Mouse (Mus musculus) heart, adult 11 months (tissue): Measurements from ENCODE around the gene Dlx3.

Source experiments
- DNase-seq: peaks from one replicate; pipeline ENCODE4 v3.0.0; 2022

Dlx3 gene

DNA sequence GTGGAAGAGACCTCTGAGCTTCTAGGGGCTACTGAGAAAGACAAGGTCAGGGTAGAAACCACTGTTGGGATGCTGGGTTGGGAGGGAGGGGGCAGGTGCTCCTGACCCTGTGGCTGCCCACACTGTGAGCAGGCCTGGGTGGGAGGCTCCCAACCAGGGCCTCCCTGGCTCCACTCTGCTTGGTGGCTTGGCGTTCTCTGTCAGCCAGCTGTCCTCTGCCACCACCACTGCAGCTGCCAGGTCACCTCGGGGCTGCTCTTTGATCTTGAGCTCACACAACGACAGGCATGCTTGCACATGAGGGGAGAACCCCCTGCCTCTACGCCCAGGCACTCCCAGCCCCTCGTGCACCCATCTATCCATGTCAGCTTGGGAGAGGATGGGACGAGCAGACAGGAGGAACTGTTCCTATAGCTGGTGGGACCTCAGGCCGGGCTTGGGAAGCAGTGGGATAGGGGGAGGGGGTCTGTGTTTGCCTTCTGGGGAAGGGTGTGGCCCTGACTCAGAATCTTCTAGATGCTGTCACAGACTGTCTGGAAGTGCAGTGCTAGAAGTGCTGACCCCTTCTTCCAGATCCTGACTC is 5.5 kb downstream of the Dlx3 start:
- DNase-seq, result no peak

DNA sequence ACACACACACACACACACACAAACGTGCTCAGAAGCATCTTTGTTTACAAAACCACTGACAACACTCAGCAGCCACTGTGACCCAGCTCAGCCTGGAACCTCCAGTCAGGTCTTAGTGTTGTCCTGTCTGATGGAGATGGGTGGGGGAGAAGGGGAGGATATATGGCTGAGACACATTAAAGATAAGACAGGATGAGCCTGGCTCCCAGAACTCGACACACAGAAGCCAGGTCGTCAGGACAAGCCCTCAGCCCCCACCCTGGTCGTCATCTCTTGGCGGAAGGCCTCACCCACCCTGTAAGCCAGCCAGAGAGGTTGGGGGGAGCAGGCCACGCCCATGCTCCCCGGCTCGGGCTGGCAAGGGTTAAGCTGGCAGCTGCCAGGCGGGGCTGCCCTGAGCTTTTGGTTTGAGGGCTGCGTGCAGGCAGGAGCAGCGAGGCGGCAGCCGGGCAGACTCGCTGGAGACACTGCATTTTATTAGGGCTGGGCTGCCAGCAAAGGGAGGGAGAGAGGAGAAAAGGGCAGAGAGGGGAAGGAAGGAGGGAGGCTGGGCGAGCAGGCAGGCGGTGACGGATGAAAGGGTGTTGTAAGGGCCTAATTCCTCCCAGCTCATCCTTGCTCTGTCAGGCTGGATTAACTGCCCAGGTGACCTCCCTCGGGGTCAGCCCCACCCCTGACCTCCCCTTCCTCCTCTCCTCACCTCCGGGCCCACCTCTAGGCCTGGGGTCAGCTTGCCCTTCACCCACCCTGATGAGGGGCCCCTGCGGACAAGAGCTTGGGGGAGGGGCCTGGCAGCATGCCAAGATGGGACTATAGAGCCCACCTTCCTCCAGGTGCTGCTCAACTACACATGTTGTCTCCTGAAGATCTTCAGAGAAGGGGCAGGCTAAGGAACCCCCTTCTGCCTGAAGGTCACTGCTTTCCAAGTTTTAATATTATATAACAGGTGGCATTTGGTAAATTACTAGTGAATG is 6.6 kb downstream of the Dlx3 start:
- DNase-seq, result no peak

DNA sequence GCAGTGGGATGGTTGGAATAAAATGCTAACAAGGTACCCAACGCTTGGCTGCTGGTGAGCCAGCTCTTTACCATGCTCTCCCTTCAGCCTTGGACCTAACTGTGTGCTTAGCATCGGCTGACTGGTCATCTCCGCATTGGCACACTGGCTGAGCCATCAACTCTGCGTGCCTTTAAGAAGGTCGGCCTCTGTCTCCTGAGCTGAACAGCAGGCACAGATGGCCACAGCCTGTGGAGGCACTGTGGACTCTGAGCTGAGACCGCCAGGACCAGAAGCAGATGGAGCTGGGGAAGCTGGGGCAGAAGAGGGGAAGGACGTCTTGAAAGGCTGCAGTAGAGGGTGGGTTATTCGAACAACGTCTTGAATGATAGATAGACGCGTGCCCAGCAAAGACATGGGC is 8.4 kb downstream of the Dlx3 start:
- DNase-seq, result no peak

DNA sequence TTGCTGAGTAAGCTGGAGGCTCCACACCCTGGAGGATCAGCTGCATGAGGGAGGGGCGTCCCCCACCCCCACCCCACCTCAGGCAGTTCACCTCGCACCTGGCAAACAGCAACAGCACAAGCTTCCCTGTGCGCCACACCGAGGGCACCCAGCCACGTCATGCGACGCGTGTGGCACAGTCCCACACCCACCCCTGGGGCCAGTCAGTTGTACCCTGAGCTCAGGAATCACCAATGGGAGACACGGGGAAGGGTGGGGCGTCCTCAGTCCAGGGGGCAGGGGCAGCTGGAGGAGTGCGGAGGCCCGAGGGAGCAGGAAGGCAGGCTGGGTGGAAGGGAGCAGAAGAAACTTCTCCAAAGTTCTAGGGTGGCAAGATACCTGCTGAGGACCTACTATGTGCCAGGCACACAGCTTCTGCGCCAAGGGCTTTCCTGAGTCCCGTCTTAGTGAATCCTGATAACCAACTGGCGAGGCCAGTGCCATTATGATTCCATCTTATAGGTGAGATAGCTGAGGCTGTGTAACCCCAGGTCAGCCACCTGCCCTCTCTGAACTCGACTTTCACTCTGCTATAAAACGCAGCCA is 10.8 kb downstream of the Dlx3 start:
- DNase-seq, result no peak

DNA sequence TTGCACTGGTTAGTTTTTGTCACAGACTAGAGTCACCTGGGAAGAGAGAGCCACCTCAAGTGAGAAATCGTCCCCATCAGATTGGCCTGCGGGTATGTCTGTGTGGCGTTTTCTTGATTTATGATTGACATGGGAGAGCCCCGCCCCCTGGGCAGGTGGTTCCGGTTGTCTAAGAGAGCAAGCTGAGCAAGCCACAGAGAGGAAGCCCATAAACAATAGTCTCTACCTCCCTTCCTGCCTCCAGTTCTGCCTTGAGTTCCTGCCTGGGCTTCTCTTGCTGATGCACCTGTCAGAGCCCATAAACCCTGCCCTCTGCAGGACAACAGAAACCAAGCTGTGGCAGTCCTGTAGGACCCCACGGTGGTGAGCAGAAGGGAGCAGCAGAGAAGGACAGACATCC is 13.4 kb downstream of the Dlx3 start:
- no peak for DNase-seq

DNA sequence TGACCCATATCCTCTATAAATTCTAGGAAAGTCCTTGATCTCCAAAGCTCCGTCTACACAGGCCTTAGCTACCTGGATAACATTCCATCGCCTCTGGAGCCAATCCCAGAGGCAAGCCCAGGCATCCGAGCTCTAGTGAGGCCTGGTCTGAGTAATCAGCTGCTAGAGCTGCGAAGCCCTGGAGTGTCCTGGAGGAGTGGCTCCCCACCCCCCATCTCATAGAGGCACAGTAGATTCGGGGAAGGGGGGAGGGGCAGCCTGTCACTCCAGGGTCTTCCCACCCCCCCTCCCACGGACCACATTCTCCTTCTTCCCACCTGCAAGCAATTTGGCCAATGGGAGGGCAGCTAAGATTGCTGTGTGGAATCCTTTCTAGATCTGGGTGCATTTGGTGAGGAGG is 17.4 kb downstream of the Dlx3 start:
- no peak for DNase-seq

DNA sequence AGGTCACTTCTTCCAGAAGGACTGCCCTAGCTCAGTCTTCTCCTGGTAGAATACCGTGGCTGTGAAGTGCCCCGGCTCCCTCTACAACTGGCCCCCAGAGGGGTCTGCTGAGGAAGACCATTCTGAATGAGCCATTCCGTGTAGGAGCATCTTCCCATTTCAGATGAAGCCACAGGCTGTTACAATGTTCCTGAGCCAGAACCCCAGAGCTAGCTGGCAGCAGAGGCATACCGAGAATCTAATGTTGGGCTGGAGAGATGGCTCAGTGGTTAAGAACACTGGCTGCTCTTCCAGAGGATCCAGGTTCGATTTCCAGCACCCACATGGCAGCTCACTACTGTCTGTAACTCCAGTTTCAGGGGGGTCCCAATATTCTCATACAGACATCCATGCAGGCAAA is 20.0 kb downstream of the Dlx3 start:
- no peak for DNase-seq

DNA sequence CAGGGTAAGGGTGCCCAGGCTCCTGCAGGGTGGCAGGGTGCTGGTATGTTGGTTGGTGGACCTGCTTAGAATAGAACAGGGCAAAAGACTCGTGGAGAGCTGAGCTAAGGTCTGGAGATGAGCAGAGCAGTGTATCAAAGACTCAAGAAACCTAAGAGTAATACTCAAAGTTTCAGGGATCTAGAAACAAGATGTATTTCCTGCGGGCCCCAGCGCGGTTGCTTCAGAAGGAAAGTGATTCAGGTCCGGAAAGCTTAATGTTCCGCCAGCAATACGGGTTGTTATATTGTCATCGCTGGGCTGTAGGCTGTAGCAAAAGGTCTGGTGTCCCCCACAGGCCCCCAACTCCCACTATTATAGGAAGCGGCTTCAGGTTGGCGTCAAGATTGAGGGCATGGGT is 22.3 kb downstream of the Dlx3 start:
- no peak for DNase-seq

DNA sequence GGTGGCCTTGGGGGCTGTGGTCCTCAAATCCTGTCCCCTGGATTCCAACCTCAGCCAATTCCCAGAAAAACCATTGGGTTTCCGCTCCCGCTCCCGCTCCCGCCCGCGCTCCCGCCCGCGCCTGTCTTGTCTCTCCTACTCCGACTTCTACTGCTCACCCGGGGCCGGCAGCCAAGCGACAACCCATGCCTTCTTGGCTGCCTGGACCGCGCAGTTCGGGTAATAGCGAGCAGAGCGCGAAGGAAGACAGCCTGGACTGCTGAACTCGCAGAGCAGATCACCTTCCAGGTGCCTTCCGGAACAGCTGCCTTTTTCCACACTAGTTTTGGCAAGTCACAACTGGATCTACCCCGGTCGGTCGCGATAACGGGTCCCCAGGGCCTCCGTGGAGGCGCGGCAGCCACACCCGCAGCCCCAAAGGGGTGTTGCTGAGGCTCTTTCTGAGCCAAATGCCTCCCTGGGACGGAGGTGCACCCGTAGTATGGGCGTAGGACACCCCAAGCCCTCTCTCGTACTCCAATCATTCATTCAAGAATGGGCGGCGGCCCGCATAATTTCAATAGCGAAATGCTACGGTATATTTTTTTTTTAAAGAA is 23.2 kb downstream of the Dlx3 start:
- DNase-seq, result peak; percentile 92

DNA sequence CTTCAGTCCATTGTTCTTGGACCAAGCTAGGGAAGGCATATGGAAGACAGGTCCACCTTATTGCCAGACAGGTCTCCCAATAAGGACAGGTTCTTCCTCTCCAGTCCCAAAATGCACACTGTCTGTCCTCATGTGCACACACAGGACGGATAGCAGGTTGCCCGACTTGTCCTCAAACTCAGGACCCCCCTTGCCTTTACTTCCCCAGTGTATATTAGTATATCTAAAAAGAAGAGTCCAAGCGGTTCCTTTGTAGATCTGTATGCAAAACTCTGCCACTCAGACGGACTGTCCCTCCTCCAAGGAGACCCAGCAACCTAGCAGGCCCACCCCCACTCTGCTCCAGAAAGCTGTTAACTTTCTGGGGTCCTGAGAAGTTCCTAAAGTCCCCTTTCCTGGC is 23.7 kb downstream of the Dlx3 start:
- DNase-seq, result no peak

DNA sequence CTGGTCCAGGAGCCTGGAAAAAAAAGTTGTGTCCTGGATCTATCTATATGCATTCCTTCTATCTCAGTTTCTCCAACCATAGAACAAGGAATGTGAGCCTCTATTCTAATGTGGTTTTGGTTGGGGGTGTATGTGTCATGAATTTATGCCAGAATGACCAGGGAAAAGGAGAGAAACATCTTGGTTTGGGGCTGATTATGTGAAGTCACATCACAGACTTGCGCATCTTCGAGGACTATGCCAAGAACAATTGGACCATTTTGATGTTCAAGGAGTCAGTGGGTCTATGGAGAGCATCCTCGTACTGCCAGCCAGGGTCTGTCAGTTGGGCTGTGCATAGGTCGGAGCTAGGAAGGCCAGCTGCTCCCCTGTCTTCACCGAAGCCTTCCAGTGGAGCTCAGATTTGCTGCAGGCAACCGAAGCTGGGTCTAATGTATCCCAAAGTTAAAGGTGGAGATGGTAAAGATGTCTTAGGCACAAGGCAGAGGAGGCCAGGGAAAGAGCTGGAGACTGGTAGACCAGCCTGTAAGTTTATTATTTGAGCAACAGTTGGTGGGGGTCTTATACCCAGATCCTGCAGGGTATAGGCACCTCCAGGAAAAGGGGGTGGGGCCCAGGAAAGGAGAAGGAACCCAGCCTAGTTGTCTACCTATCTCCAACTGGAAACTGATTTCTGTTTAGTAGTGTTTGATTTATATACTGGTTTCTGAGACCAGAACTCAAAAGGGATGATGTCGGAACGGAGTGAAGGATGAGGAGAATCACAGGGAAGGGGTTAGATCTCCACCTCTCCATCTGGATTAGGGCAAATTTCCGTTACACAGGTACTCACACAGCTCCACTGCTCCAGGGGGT is 24.4 kb downstream of the Dlx3 start:
- no peak for DNase-seq

DNA sequence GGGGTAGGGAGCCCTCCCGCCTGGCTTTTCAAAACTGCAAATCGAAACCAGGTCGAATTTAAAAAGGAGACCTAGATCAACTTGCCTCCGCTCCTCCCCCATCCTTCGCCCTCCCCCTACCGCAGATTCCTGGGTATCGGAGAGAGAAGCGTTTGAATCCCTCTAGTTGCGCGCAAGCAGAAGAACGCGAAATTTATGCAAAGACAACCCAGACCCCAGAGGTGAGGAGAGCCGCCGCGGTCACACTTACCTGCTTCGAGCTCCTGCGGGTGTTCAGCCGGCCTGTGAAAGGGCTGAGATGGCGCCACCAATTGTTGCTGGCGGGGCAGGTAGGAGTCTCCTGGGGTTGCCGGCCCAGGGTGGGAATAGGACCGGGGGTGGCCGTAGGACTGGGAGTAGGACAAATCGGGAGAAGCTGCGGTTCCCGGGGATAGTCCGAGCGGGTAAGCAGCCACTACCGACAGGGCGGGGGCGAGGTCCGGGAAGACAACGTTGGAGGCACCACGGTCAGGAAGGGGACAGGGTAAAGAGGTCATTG is 25.1 kb downstream of the Dlx3 start:
- no peak for DNase-seq

DNA sequence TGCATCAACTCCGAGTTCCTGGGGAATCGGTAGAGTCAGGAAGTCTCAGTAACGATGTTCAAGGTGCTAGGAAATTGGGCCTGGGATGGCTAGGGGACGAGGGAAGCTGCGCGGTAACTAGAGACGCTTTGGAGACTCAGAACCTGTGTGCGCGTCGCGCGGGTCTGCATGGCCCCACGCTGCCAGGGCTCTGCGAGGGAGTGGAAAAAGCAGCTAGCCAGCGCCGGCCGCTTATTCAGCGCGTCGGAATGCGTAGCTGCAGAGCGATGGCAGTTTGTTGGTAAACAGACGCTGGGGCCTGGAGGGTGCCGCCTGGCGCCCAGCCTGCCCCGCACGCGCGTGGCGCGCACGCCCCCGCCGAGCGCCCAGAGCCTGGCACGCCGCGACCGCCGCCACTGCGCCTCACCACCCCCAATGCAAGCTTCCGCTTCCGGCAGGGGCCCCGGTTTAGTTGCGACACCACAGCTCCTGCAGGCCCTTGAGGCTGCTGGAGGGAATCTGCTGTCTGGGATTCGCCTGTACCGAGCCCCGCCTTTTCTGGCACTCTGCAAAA is 26.0 kb downstream of the Dlx3 start, which contains the start of gene Dlx4:
Gene Dlx4 (minus strand): TSS at position 413 of the 553 bp plus-strand sequence.
- DNase-seq, result peak; percentile 96

DNA sequence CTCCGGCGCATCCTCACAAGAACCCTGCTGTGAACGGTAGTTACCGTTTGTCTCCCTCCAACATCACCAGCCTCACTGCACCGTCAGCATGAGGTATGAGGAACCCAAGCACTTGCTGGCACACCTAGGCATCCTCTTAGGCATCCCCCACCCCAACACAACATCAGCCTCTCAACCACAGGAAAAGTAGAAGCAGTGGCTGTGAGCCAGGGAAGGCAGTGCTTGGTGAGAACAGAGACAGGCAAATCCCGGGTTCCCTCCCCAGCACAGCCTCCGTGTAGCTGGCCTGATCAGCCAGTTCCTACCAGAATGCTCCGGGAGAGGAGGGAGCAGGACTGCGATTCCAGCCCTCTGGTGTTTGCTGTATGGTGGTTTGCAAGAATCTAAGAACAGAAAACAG is 28.8 kb downstream of the Dlx3 start:
- no peak for DNase-seq

DNA sequence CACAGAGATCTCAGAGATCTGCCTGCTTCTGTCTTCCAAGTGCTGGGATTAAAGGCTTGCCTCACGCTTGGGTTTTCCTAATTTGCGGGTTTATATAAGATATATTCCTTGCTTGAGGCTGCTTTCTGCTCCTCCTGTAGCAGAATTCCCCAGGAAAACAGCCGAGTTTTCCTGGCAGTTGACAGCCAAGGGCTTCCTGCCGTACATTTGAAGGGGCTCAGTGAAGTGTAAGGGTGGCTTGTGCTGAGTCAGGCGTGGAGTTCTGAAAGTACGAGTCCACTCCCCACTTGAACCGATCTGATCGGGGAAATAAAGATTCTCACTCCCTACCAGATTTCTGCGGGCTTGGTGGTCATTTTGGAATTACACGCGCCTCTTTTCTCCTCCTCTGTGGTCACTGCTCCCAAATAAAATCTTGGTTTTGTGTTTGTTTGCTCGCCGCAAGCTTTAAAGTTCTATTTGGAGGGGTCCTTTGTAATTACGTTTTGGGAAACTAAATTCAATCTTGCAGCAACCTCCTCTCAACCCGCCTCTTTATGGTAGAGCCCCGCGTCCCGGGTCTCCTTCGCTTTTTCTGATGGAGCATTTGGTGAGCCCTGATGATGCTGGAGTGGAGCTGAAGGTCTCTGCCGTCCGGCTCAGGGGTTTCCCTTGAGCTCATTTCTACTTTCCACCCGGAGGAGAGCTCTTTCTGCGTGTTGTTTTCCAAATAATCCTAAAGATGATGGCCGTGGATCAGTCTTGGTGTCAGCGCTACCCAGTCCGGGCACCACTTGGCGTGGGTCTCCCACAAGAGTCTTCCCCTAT is 29.7 kb downstream of the Dlx3 start:
- no peak for DNase-seq

DNA sequence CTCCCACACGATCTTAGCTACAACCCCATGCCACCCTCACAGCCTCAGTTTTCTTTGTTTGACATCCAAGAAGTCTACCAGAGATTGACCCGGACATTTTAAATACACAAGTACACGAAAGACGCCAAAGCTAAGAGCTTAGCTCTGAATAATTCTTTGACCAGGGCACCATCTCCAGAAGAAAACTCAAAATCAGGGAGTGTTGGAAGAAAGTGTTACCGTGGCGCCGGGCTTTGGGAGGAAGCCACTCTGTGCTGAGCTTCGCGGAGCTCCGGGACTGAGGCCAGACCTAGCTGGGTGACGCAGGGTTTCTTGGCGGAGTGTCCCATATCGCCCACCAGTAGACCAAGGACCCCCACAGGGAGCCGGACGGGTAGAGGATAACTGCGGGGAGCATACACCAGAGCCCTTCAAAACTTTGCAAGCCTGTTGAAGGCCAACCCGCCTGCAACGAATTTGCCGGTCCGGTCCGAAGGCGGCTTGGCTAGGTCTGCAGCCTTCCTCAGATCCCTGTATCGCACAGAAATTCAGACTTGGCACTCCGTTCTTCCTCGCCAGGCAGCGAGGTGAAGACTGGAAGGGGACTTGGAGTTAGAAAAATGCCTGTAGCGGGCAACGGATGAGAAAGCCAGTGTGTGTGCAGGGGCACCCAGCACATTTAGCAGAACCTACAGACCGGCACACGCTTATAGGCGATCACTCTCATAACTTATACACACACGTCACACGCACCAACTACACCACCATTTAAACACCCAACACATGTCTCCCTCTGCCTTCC is 30.5 kb downstream of the Dlx3 start:
- DNase-seq, result no peak

DNA sequence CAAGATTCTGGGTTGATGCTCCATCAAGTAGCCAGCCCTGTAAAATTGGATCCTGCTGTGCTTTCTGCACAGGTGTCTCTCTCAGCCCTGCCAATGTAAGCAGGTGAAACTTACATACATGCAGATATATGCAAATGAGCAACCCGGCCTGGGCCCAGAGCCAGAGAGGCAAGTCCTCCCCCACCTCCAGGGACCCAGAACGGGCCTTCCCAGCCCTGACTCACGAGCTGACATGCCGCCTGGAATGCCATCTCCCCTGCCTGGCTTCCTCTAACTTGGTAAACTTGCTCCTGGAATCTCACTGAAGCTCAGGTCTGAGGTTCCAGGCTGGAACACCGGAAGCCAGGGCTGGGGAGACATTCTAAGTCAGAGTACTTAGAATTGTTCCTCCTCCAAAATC is 33.2 kb downstream of the Dlx3 start:
- DNase-seq, result no peak

DNA sequence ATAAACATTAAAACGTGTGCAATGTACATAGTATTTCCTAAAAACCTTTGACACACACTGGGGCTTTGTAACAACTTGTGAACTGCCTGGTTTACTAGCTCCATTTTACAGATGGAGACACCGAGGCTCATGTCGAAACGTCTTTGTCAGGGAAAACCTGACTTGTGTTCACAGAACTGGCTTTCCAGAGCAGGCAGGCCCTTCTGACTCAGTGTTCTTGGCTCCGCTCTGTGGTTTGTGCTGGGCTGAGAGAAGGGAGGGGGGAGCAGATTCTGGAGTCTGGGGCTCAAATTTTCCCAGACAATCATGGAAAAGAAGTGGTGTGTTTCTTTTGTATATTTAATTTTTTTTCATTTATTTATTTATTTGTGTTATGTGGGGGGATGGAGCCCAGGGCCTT is 33.8 kb downstream of the Dlx3 start:
- no peak for DNase-seq

DNA sequence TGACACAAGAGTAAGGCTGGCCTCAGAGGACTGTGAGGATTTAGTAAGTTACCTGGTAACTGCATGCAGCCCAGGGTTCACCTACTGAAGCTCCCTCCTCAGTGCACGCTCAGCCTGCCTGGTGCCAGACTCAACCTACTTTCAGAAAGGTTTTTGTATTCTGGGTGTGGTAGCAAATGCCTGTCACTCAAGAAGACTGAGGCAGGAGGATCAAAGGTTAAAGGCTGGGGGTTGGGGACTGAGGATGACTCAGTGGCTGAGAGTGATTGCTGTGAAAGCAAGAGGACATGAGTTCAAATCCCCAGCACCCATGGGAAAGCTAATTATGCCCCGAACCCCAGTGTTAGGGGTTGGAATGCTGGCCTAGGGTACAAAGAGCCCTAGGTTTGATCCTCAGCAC is 35.6 kb downstream of the Dlx3 start:
- DNase-seq, result no peak

DNA sequence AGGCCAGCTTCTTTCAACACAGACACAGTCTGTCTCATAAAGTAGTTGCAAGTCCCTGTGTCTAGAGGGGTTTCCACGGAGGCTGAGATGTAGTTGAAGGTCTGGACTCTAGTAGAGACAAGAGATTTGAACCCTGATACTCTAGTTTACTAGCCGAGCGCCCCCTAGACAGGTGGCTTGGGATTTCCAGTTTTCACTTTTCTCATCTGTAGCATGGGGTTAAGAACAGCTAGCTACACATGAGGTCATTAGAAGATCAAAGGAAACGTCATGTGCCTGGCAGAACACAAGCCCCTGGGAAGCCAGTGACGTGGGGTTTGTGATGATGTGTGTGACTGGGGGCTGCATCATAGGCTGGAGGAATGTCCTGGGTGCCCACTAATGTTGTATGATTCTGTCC is 37.4 kb downstream of the Dlx3 start:
- DNase-seq, result no peak
